Mouse (Mus musculus): ENCODE measurements at regions not wholly inside any gene's neighbourhood (a gene's known extent, or its start where the extent isn't known, plus 50 kb on each side); places are given as distances from the start of the nearest gene placed in this dataset.

DNA sequence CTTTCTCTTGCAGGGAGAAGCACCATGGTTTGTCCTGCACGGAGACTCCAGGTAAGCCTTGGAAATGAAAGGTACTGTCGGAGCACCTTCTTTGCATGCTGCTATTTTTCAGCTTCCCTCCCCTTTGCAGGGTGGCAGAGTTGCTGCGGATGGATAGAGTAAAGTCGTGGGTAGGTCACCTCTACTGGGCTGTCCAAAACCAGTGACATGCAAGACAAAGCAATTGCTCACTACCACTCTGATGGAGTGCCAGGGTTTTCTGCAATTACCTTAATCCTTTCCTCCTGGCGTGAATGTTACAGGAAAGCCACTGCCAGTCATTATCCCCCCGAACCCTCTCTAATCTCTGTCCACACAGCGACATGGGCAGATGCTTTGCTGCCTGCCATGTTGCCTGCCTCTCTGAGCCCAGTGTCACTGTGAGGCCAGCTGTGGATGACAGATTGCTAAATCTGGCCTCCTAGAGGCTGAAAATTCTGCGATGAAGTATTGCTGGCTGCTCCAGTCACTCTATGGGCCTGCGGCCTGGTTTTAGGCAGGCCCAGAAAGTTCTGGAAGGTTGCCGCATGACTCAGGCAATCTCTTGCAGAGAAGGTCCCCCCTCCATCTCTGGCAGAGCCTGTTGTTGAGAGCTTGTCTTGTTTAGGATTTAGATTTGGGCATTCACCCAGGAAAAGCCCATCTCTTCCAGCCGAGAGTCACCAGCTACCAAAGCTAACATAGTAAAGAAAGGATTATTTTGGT is 54.1 kb upstream of the Sod3 start:
- intact Hi-C loops (cut with DNase I): no loop called here
- peak; percentile 71 for DNase-seq (ENCODE audit: low spot score)

DNA sequence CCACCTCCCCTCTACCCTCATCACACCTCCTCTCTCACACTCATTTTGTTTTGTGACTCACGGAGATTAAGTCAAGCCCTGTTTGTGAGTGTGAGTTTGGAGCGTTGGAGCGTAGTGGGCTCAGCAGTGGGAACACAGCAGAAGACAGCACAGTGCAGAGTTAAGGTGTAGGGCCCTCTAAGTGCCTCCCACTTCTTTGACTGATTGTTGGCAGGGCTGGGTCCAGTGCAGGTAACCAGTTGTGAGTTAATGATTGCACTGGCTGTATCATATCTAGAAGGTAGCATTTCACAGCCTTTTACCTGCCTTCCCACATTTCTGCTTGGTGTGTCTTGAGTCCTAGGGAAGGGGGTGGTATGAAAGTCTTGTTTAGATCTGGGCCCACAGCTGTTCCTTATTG is 67.3 kb upstream of the Sod3 start:
- no peak for DNase-seq (ENCODE audit: low spot score)
- intact Hi-C loops (cut with DNase I): no loop called here

DNA sequence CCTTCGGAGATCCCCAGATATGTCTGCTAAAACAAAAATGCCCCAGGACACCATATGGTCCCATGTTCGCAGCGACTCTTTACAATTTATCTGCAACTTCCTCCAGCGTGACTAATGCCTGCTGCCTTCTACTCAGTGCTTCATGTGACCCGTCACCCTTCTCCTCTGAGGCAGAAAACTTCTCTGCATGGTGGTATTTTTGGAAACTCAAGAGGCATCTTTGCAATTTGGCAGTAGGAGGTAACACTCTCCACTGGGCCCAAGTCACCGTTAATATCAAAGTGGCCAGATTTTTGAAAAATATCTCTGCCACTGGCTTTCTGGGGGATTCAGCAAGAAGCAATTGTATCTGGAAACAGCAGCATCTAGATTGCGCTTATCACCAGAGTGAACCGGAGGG is 69.1 kb upstream of the Sod3 start:
- intact Hi-C loops (cut with DNase I): no loop called here
- DNase-seq (ENCODE audit: low spot score): no peak

DNA sequence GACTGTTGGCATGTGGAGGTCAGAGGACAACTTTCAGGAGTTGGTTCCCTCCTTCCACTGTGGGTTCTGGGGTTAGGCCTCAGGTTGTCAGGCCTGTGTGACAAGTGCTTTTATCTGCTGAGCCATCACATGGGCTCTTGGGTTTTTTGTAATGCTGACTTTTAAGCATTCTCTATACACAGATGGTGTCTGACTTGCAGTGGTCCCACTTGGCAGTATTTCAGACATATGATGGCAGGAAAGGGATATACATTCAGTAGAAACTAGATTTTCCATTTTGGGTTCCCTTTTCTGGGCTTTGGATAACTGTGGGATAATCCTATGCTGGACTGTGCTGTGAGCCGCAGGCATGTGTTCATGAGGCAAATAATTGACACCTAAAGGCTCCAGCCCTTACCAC is 75.3 kb upstream of the Sod3 start:
- DNase-seq (ENCODE audit: low spot score): no peak
- intact Hi-C loops (cut with DNase I): no loop called here

DNA sequence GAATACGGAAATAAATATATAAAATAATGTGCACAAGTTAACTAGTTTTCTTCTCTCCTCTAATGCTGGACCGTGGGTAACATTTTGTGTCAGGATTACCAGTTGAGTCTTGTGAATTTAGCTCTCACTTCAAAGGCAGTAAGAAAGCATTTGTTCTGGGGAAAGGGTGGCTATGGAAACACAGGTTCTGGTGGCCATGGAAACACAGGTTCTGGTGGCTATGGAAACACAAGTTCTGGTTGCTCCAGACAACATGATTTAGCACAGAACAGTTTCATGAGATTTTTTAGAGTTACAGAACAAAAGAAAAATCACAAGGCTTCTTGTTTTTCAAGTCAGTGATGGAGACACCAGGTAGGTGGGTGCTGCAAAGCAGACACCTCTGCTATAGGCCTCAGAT is 82.7 kb upstream of the Sod3 start:
- intact Hi-C loops (cut with DNase I): no loop called here
- DNase-seq (ENCODE audit: low spot score): no peak

DNA sequence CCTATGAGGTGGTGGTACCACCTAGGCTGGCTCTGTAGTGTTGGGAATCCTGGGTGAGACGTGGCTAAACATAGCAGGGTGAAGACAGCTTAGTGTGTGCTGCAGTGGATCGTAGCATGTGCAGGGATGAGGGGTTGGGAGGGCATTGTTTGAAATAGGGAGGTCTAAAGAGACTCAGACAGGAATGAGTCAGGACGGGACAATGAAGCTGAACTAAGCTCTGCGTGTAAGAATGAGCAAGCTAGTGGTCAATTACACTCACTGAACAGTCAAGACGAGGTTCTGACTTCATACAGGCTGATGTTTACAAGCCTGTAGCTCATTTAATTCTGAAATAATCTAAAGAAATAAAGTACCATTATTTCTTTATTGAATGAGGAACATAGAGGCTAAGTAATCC is 85.5 kb upstream of the Sod3 start:
- intact Hi-C loops (cut with DNase I): loop anchor here (10.0 kb wide), 1 partner anchor 237 kb away; no protein-coding TSS in a partner anchor
- DNase-seq (ENCODE audit: low spot score): no peak

DNA sequence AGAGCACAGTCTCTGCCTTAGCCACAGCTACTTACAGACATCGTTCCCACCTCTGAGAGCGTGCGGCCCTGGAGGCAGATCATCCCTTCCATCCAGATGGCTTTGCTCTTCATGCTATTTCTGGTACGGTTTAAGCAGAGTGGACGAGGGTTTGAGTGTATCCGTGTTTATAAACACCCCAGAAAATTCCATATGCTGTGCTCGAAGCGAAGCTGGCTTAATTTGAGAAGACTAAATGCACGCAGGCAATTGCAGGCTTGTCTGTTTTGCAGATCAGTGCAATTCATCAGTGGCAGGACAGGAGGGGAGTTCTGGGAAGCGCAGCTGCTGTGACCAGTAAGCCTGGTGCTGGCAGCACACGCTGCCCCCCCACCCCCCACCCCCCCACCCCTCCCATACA is 72.9 kb upstream of the Dhx15 start:
- intact Hi-C loops (cut with DNase I): no loop called here
- DNase-seq (ENCODE audit: low spot score): no peak

DNA sequence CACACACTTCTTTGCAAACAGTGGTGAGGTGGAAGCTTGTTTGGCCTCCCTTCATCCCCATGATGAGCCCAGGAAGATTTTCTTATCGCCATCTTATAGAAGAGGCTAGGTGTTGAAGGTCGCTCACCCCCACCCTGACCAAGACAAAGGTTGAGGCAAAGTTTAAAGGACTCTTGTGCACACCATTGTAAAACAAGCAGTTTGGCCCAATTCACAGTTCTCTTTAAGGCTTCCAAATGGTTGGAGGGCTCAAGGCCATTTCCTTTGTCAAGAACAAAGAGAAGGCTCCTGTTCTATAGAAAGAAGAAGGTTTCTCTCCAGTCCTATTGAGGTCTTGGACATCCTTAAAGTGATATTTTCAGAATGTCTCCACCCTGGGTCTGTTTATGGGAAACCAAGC is 67.8 kb upstream of the Dhx15 start:
- DNase-seq (ENCODE audit: low spot score): no peak
- intact Hi-C loops (cut with DNase I): no loop called here

DNA sequence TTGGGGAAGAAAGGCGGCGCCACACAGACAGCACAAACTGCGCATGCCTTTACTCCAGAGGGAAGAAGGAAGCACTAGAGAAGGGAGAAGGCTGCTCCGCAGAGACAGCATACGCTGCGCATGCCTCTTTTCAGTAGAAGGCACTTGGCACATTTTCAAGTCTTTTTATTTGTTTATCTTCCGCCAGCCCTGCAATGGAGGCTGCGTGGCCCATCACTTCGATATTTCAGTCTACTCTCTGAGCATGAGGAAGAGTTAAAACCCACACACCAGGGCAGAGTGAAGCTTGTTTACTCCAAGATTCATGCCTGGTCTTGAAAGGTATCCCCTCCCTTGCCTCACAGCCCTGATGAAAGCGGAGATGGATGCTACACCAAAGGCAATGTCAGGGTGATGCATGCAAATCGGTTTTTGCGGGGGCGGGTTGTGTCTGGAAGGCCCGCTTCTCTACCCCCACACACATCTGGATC is 64.3 kb upstream of the Dhx15 start:
- peak; percentile 2 for DNase-seq (ENCODE audit: low spot score)
- intact Hi-C loops (cut with DNase I): no loop called here

DNA sequence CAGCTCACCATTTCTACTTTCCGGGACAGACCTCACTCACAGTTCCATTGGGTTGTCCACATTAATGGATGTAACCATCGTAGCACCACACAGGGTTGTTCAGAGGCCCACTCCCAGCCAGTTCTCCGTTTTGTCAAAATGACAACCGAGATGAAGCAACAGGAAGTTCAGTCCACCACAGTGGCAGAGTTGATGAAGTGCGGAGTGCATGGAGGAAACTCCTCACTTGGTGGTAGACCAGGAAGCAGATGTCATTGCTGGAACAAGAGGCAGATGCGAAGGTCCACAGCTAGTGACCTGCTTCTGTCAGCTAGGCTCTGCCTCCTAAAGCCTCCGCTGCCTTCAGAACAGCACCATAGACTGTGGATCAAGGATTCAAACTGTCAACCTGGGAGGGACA is 59.5 kb upstream of the Dhx15 start:
- no peak for DNase-seq (ENCODE audit: low spot score)
- intact Hi-C loops (cut with DNase I): no loop called here

DNA sequence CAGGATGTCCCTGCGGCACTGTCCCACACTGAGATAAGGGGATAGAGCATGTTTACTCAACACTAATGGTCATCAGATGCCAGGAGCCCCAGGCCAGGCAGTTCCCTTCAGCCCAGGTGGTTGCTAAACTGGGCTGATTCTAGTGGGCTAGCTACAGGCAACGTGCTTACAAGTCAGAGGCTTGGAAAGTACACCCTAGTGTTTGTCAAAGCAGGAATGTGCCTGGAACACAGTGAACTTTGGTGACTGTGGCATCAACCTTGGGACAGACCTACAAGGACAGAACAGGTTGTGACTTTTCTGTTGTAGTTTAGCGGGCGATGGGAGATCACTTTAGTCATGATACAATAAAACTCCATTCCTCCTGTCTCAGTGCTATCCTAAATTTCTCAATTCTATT is 53.6 kb upstream of the Dhx15 start:
- DNase-seq (ENCODE audit: low spot score): no peak
- intact Hi-C loops (cut with DNase I): loop anchor here (5.0 kb wide), 1 partner anchor 127 kb away; no protein-coding TSS in a partner anchor

DNA sequence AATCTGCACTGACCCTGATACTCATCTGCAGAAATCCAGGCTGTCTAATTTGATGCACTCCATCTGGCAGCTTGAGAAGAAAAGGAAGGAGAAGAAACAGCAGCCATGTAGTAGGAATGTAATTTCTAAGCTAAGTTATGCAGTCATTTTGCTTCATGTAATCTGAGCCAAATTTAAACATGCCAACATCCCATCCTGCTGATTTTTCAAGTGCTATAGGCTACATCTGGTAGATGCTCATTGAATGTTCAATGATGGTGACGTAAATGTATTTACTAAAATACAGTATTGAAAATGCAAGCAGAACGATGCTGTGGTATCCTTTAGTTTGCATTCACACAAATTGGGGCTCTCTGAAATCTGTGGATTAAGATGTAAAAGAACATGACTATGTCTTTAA is 52.1 kb upstream of the Dhx15 start:
- intact Hi-C loops (cut with DNase I): loop anchor here (5.0 kb wide), 1 partner anchor 125 kb away; no protein-coding TSS in a partner anchor
- no peak for DNase-seq (ENCODE audit: low spot score)

DNA sequence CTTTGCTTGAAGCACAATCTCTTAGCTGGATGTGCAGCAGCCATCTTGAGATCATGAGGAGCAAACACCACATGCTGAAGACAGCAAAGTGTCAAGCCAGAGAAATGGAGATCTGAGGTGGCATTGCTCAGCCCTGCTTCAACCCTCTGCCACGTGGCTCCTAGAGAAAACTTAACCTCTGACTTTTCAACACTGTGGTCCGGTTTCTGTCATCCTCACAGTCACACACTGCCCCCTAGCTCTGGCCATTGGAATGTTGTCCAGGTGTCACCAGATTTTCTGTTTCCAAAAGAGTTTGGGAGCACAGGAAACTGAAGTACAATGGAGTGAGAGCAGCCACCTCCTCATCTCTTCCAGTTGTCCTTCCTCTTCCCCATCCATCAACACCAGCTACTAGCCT is 50.2 kb upstream of the Dhx15 start:
- intact Hi-C loops (cut with DNase I): loop anchor here (5.0 kb wide), 1 partner anchor 123 kb away; no protein-coding TSS in a partner anchor
- DNase-seq (ENCODE audit: low spot score): no peak
